19 mouse cellular contexts compared by ENCODE assay signal in the genomic region with DNA sequence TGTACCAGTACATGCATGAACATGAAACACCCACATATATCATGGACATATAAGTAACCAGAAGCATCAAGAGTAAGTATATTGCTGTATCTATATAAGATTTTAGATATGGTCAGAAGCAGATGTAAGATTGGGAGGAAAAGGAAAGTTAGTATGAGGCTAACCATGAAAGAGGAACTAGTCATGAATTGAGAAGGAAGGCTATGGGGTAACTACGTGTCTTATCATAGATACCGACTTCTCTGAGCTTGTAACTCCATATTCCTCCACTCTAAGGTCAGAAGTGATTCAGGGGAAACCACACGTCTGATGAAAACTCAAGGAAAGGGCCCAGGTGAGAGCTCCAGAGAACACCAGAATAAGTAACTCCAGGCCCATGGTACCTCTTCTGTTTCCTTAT. TPM values are rescaled to one million over a fixed set of nuclear protein-coding genes. Genes with fewer than 3 reads are reported as not detected.
DNase-seq lines count a peak whose midpoint lies in the region; ATAC-seq and TF ChIP-seq lines count a peak whose summit lies in the region.
"Had no signal": no experiment of that assay in that cellular context is flagged by ENCODE, and none has a peak within 500 bp of the region (broad histone marks: within the 10 kb centered on the region; RNA-seq: fewer than 3 reads in every experiment).

No protein-coding gene starts in this region.

- TF ChIP-seq CTCF in bone marrow, adult 2 months (IDR thresholded peaks at IDR 0.05; ENCODE audit: control insufficient read depth, insufficient read depth, low read length) = no peak

- 46% methylated on average over 3 of the region's 3 CpGs for WGBS in liver, embryonic 11.5 days
- 4% methylated on average over 3 of the region's 3 CpGs for WGBS in bone marrow, adult 2 months
- 19% methylated on average over 3 of the region's 3 CpGs for WGBS in liver, embryonic 13.5 days (ENCODE audit: insufficient replicate concordance)

- H3K36me3 ChIP-seq in liver, embryonic 11.5 days (ENCODE audit: control insufficient read depth, insufficient read depth, low read length) = no peaks in the 10 kb centered on the region
- H3K36me3 ChIP-seq in liver, embryonic 13.5 days = no peaks in the 10 kb centered on the region; the same call in 1 of the 2 replicates
- peaks cover 3% of the 10 kb centered on the region for H3K36me3 ChIP-seq in megakaryocyte, embryonic 14.5 days (replicated peaks; ENCODE audit: low read length)
- H3K36me3 ChIP-seq: embryonic facial prominence, embryonic 10.5 days had no signal

- ATAC-seq in liver, embryonic 11.5 days (replicated peaks; ENCODE audit: low FRiP score) = no peak
- ATAC-seq in liver, embryonic 13.5 days (ENCODE audit: low read depth) = no peak
- ATAC-seq: forebrain, embryonic 13.5 days; inflammation-experienced regulatory T-cells, adult 6 months; midbrain, embryonic 16.5 days; Patski had no signal

- peaks cover 14% of the 10 kb centered on the region for H3K4me1 ChIP-seq in liver, embryonic 11.5 days (replicated peaks; ENCODE audit: control insufficient read depth, insufficient read depth, low read length)
- peaks cover 5% of the 10 kb centered on the region; the same call in 1 of the 2 replicates for H3K4me1 ChIP-seq in bone marrow, adult 2 months (ENCODE audit: control insufficient read depth, insufficient read depth, low read length)
- H3K4me1 ChIP-seq in liver, embryonic 13.5 days (replicated peaks) = peaks cover 39% of the 10 kb centered on the region
- H3K4me1 ChIP-seq in megakaryocyte, embryonic 14.5 days = peaks cover 66% of the 10 kb centered on the region

- H3K27me3 ChIP-seq in liver, embryonic 11.5 days (replicated peaks; ENCODE audit: control insufficient read depth, insufficient read depth, low read length) = no peaks in the 10 kb centered on the region
- H3K27me3 ChIP-seq in liver, embryonic 13.5 days = no peaks in the 10 kb centered on the region
- H3K27me3 ChIP-seq in megakaryocyte, embryonic 14.5 days (replicated peaks) = no peaks in the 10 kb centered on the region
- H3K27me3 ChIP-seq: forebrain, embryonic 13.5 days; Patski had no signal

- H3K9ac ChIP-seq in liver, embryonic 11.5 days (ENCODE audit: low read depth, low read length) = no peak overlapping the region
- H3K9ac ChIP-seq in liver, embryonic 13.5 days = peak overlapping the region; percentile 100
- H3K9ac ChIP-seq: forebrain, embryonic 13.5 days had no signal

- H3K27ac ChIP-seq in liver, embryonic 11.5 days (ENCODE audit: low read depth, low read length) = no peak overlapping the region
- H3K27ac ChIP-seq in bone marrow, adult 2 months (ENCODE audit: control insufficient read depth, insufficient read depth, low read depth, low read length, poor library complexity) = peak overlapping the region; percentile 56; the same call in 1 of the 2 replicates
- peak overlapping the region; percentile 100 for H3K27ac ChIP-seq in liver, embryonic 13.5 days
- H3K27ac ChIP-seq: embryonic facial prominence, embryonic 10.5 days; forebrain, embryonic 13.5 days had no signal

- no peak for TF ChIP-seq POLR2A in bone marrow, adult 2 months (IDR thresholded peaks at IDR 0.05; ENCODE audit: borderline replicate concordance, control insufficient read depth, low read depth, low read length)

- DNase-seq in liver, embryonic 11.5 days (ENCODE audit: low spot score) = no peak
- DNase-seq in liver = no peak
- no peak for DNase-seq in liver, embryonic 13.5 days
- DNase-seq in gastrocnemius, adult 18-20 months (ENCODE audit: low spot score) = no peak
- DNase-seq in thymus, postnatal 25 days = no peak
- no peak for DNase-seq in embryo, embryonic 10 days (ENCODE audit: low spot score)
- DNase-seq: adrenal gland, adult 8-10 months; cerebellum, adult 18-20 months; cerebellum, postnatal 25 days; gastrocnemius, postnatal 36 days; kidney, adult 2 months; kidney, postnatal 10 days had no signal

- H3K9me3 ChIP-seq in liver, embryonic 11.5 days (ENCODE audit: control insufficient read depth, low read length) = no peaks in the 10 kb centered on the region
- no peaks in the 10 kb centered on the region for H3K9me3 ChIP-seq in liver, embryonic 13.5 days (replicated peaks)
- H3K9me3 ChIP-seq in megakaryocyte, embryonic 14.5 days = no peaks in the 10 kb centered on the region
- H3K9me3 ChIP-seq: embryonic facial prominence, embryonic 10.5 days; forebrain, embryonic 13.5 days had no signal

- H3K4me3 ChIP-seq in liver, embryonic 11.5 days (ENCODE audit: low read depth, low read length) = no peak overlapping the region
- H3K4me3 ChIP-seq in bone marrow, adult 2 months (replicated peaks; ENCODE audit: control insufficient read depth, low read depth, low read length) = no peak overlapping the region
- H3K4me3 ChIP-seq in liver, embryonic 13.5 days (replicated peaks) = 0 out of 2 replicates have a peak overlapping the region, but pooled peaks have one; percentile 5
- H3K4me3 ChIP-seq in megakaryocyte, embryonic 14.5 days (replicated peaks) = peak overlapping the region; percentile 9
- H3K4me3 ChIP-seq: embryonic facial prominence, embryonic 10.5 days; forebrain, embryonic 13.5 days had no signal

- H3K4me2 ChIP-seq in liver, embryonic 11.5 days = peak overlapping the region; percentile 80
- H3K4me2 ChIP-seq in liver, embryonic 13.5 days = peak overlapping the region; percentile 69
- H3K4me2 ChIP-seq: forebrain, embryonic 13.5 days had no signal

RNA-seq across cellular contexts. Expression of a gene that starts 52.6 kb away (rescaled TPM):
- polyA plus RNA-seq in liver, embryonic 11.5 days (2014; fragmentation: Nextera tagmentation; extraction: Ambion mirVana) = 261 and 281 TPM in 2 replicates
- polyA plus RNA-seq in bone marrow, adult 2 months (2011; ENCODE audit: insufficient read depth, insufficient read length, low replicate concordance, missing spikeins) = 159 and 163 TPM in 2 replicates
- 301 and 344 TPM in 2 replicates for polyA plus RNA-seq in liver, embryonic 13.5 days (2015; fragmentation: Nextera tagmentation; extraction: Ambion mirVana)
- 98.5 and 119 TPM in 2 replicates for polyA plus RNA-seq in megakaryocyte, embryonic 14.5 days (2012; ENCODE audit: insufficient read depth, low replicate concordance)
- total RNA-seq in gastrocnemius, adult 18-20 months (2021) = 10 to 100 TPM; 22.4 to 26.8 TPM

Comparison
In these comparisons a context has a peak if more than half of its experiments do, and no peak if none do; other contexts are left out.
1. H3K4me3 ChIP-seq: peak in liver, embryonic 13.5 days (single experiment) and megakaryocyte, embryonic 14.5 days (single experiment); none in liver, embryonic 11.5 days (single experiment) and bone marrow, adult 2 months (single experiment).